Mouse (Mus musculus) stomach, embryonic 15.5 days (tissue): ENCODE results near the gene 2010106E10Rik. TPM values are rescaled to one million over a fixed set of nuclear protein-coding genes. Genes with fewer than 3 reads are reported as not detected.

Experiments
- ATAC-seq: fragments of 200-750 bp; cut with Nextera tagmentation; 2 replicates; pipeline ENCODE4 v1.8.0; 2017; ENCODE audit warnings: low read depth, moderate number of reproducible peaks, moderate TSS enrichment; ENCODE audit not compliant: insufficient read depth, low FRiP score
- H3K27ac ChIP-seq: fragments of 300-500 bp; sonication (generic); 2 replicates; pipeline ENCODE4 v1.5.1; 2015; ENCODE audit warnings: mild to moderate bottlenecking, inconsistent platforms
- H3K27me3 ChIP-seq: fragments of 300-500 bp; sonication (generic); replicated peaks from 2 replicates; pipeline ENCODE4 v1.6.1; 2015; ENCODE audit warnings: inconsistent platforms
- H3K36me3 ChIP-seq: fragments of 300-500 bp; sonication (generic); 2 replicates; pipeline ENCODE4 v1.6.1; 2015; ENCODE audit warnings: inconsistent platforms
- H3K4me1 ChIP-seq: fragments of 300-500 bp; sonication (generic); 2 replicates; pipeline ENCODE4 v1.6.1; 2015; ENCODE audit warnings: inconsistent platforms
- H3K4me2 ChIP-seq: fragments of 300-500 bp; sonication (generic); 2 replicates; pipeline ENCODE4 v1.6.1; 2015; ENCODE audit warnings: mild to moderate bottlenecking, inconsistent platforms
- H3K4me3 ChIP-seq: fragments of 300-500 bp; sonication (generic); replicated peaks from 2 replicates; pipeline ENCODE4 v1.5.1; 2015; ENCODE audit warnings: inconsistent platforms
- H3K9ac ChIP-seq: fragments of 300-500 bp; sonication (generic); 2 replicates; pipeline ENCODE4 v1.6.1; 2015; ENCODE audit warnings: inconsistent platforms
- H3K9me3 ChIP-seq: fragments of 300-500 bp; sonication (generic); 2 replicates; pipeline ENCODE4 v1.6.1; 2016; ENCODE audit warnings: inconsistent platforms
- WGBS: fragments of 180-500 bp; shearing (Covaris S2); methylation state at CpG from one replicate; pipeline ENCODE4 v1.1.7; 2015; 5-methylcytosine and 5-hydroxymethylcytosine counted together
- polyA plus RNA-seq: library from polyadenylated mRNA; unstranded; fragments of >200 nt; fragmentation: Nextera tagmentation; extraction: Ambion mirVana; gene quantifications from 2 replicates; pipeline ENCODE4 v1.2.1, GENCODE M21; 2015

Gene 2010106E10Rik
- polyA plus RNA-seq, result 0.54 and 0.58 TPM in 2 replicates

- Histone ChIP-seq H3K4me1 (no peaks in the 10 kb centered on the region), H3K27me3 (no peaks in the 10 kb centered on the region), H3K4me2 (no peak within 1 kb of the TSS), H3K36me3 (no peaks in the 10 kb centered on the region), H3K27ac (no peak within 1 kb of the TSS), H3K4me3 (no peak within 1 kb of the TSS), H3K9me3 (no peaks in the 10 kb centered on the region), H3K9ac (no peak within 1 kb of the TSS)
- 68% methylated on average over 1 of the region's 1 CpGs for WGBS
- ATAC-seq, result no peak
These were observed at the start of gene 2010106E10Rik for GRCm38 (mm10) chrX:112494974-112495373. Gene 2010106E10Rik, plus strand, starts transcription at chrX:112495274.

- no peak overlapping the region for H3K4me2 ChIP-seq
- H3K36me3 ChIP-seq, result no peaks in the 10 kb centered on the region
- H3K27me3 ChIP-seq, result no peaks in the 10 kb centered on the region
- no peak overlapping the region for H3K27ac ChIP-seq
- no peak overlapping the region for H3K9ac ChIP-seq
- 71% methylated on average over 2 of the region's 2 CpGs for WGBS
- H3K9me3 ChIP-seq, result no peaks in the 10 kb centered on the region
- no peak for ATAC-seq
- H3K4me3 ChIP-seq, result no peak overlapping the region
- no peaks in the 10 kb centered on the region for H3K4me1 ChIP-seq
These were observed 10.6 kb downstream of the 2010106E10Rik start for GRCm38 (mm10) chrX:112505651-112506050.

- Histone ChIP-seq H3K4me1 (no peaks in the 10 kb centered on the region), H3K27ac (no peak overlapping the region), H3K9ac (no peak overlapping the region), H3K36me3 (no peaks in the 10 kb centered on the region), H3K4me2 (no peak overlapping the region), H3K27me3 (no peaks in the 10 kb centered on the region), H3K4me3 (no peak overlapping the region), H3K9me3 (no peaks in the 10 kb centered on the region)
- WGBS, result 76% methylated on average over 1 of the region's 1 CpGs
- ATAC-seq, result no peak; the same call in 1 of the 2 replicates
These were observed 29.7 kb downstream of the 2010106E10Rik start for GRCm38 (mm10) chrX:112524755-112525154.

GRCm38 (mm10) chrX:112543115-112543514 is 48.0 kb downstream of the 2010106E10Rik start:
- no peaks in the 10 kb centered on the region for H3K4me1 ChIP-seq
- ATAC-seq, result no peak
- H3K4me2 ChIP-seq, result no peak overlapping the region
- no peaks in the 10 kb centered on the region for H3K9me3 ChIP-seq
- 48% methylated on average over 1 of the region's 1 CpGs for WGBS
- H3K4me3 ChIP-seq, result no peak overlapping the region
- H3K27ac ChIP-seq, result no peak overlapping the region
- H3K27me3 ChIP-seq, result no peaks in the 10 kb centered on the region
- H3K9ac ChIP-seq, result no peak overlapping the region
- no peaks in the 10 kb centered on the region for H3K36me3 ChIP-seq

- 69% methylated on average over 2 of the region's 2 CpGs for WGBS
- H3K27me3 ChIP-seq, result no peaks in the 10 kb centered on the region
- no peak for ATAC-seq
These were observed 72.6 kb downstream of the 2010106E10Rik start for GRCm38 (mm10) chrX:112567716-112568115.

GRCm38 (mm10) chrX:112600511-112601305 is 105.6 kb downstream of the 2010106E10Rik start, which contains the start of gene Zfp711:
Gene Zfp711, plus strand, starts transcription at chrX:112600526.
- H3K27me3 ChIP-seq, result no peaks in the 10 kb centered on the region
- H3K36me3 ChIP-seq, result no peaks in the 10 kb centered on the region
- H3K27ac ChIP-seq, result peak within 1 kb of the TSS; percentile 70
- peak; percentile 97 for ATAC-seq
- 13% methylated on average over 62 of the region's 79 CpGs for WGBS
- H3K4me1 ChIP-seq, result no peaks in the 10 kb centered on the region
- peak within 1 kb of the TSS; percentile 50 for H3K4me2 ChIP-seq
- H3K4me3 ChIP-seq, result peak within 1 kb of the TSS; percentile 58
- no peaks in the 10 kb centered on the region for H3K9me3 ChIP-seq
- H3K9ac ChIP-seq, result peak within 1 kb of the TSS; percentile 44

More at GRCm38 (mm10) chrX:112567716-112568115, 72.6 kb downstream of the 2010106E10Rik start:
- no peak overlapping the region for H3K27ac ChIP-seq
- no peak overlapping the region for H3K9ac ChIP-seq
- H3K4me1 ChIP-seq, result no peaks in the 10 kb centered on the region
- H3K9me3 ChIP-seq, result no peaks in the 10 kb centered on the region
- H3K4me2 ChIP-seq, result no peak overlapping the region
- H3K4me3 ChIP-seq, result no peak overlapping the region
- H3K36me3 ChIP-seq, result no peaks in the 10 kb centered on the region

- Histone ChIP-seq H3K27ac (peak overlapping the region; percentile 35; the same call in 1 of the 2 replicates), H3K4me3 (peak overlapping the region; percentile 58), H3K36me3 (no peaks in the 10 kb centered on the region), H3K4me2 (peak overlapping the region; percentile 50), H3K9ac (peak overlapping the region; percentile 44; the same call in 1 of the 2 replicates), H3K4me1 (no peaks in the 10 kb centered on the region), H3K9me3 (no peaks in the 10 kb centered on the region), H3K27me3 (no peaks in the 10 kb centered on the region)
- peak; percentile 50; the same call in 1 of the 2 replicates for ATAC-seq
- WGBS, result 17% methylated on average over 61 of the region's 81 CpGs
These were observed 106.4 kb downstream of the 2010106E10Rik start for GRCm38 (mm10) chrX:112601306-112602120.

Other genes starting within 250 kb of the 2010106E10Rik start
- 47.5 and 48.2 TPM in 2 replicates for gene Apool, start 183.9 kb upstream of the 2010106E10Rik start, polyA plus RNA-seq
- not detected in 2 replicates for gene Satl1, start 88.5 kb upstream of the 2010106E10Rik start, polyA plus RNA-seq
- 8.6 and 9.6 TPM in 2 replicates for gene Zfp711, start 105.3 kb downstream of the 2010106E10Rik start, polyA plus RNA-seq
- gene Pof1b, start 203.4 kb downstream of the 2010106E10Rik start, polyA plus RNA-seq, result 9.6 and 12.4 TPM in 2 replicates